Mouse (Mus musculus): Measurements from ENCODE around the gene Klc1. TPM values are rescaled to one million over a fixed set of nuclear protein-coding genes. Genes with fewer than 3 reads are reported as not detected.
"Not testable (repeated sequence)": the region's sequence is repeated elsewhere in the genome, so short reads cannot be mapped to it uniquely, and the experiment has no call there.

The Klc1 gene
- 10 to 100 TPM; 59.9 to 68.0 TPM for total RNA-seq (2021)
- long read RNA-seq, experiment 1, transcript Klc1-204 (16 exons, 2,268 nt), result major isoform, 7 of 34 reads
- long read RNA-seq, experiment 1, partial matches to known transcripts, result 7 of 34 reads
- long read RNA-seq, experiment 1, other reads (novel, unspliced or antisense), result 13 of 34 reads
- long read RNA-seq, experiment 2, transcript Klc1-204 (16 exons, 2,268 nt), result minor isoform, 5 of 41 reads
- long read RNA-seq, experiment 2, transcript Klc1-201 (16 exons, 2,504 nt), result major isoform, 10 of 41 reads
- long read RNA-seq, experiment 2, partial matches to known transcripts, result 5 of 41 reads
- long read RNA-seq, experiment 2, other reads (novel, unspliced or antisense), result 17 of 41 reads

DNA sequence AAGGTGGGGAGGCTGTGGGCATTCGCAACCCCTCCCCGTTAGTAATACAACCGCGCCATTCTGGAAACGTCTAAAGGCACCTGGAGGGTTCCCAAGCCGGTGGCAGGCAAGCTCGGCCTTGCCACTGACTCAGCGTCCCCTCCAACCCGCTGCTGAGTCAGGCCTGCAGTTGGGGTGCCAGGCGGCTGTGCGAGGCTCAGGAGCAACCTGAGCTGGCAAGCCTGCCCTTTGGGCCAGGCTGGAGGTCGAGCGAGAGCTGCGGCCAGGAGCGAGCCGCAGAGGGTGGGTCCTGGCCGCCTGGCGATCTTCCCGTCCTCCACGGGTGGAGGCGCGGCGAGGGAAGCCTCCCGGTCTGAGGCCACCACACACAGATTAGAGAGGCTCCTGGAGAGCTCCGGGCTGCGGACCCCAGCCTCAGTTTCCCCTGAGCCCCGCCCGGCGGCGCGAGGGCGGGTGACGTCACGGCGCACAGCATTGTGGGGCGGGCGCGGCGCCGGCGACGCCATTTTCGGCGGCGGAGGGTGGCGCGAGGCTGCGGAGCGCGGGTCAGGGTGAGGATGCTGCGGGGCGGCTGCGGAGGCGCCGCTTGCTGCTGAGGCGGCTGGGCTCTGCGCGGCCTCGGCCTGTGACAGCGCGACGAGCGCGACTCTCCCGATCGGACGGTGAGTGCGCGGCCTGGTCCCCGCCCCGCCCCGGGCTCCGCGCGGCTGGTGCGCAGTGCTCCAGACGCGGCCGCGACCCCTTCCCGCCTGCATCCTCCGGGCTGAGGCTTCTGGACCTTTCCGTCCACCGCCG is at the start of gene Klc1:
Gene Klc1 (plus strand): TSS at position 469 of the 795 bp plus-strand sequence.
- peak; percentile 69 for DNase-seq

DNA sequence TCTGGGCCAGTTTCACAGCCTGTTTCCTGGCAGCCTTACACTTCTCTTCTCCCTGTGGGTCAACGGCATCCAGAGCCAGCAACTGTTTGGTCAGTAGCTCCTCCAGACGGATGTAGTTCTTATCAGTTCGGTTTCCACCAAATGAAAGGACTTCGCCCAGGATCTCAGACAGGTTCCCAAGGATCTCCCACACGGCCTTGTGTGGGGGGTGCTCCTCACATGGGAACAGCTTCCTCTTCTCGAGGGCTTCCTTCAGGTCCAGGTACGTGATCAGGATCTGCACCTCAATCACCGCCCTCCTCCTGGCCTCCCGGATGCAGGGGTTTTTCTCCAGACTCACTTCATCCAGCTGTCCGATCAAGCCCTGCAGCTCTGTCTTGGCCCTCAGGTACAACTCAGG is 48.6 kb upstream of the Klc1 start:
- no peak for DNase-seq

DNA sequence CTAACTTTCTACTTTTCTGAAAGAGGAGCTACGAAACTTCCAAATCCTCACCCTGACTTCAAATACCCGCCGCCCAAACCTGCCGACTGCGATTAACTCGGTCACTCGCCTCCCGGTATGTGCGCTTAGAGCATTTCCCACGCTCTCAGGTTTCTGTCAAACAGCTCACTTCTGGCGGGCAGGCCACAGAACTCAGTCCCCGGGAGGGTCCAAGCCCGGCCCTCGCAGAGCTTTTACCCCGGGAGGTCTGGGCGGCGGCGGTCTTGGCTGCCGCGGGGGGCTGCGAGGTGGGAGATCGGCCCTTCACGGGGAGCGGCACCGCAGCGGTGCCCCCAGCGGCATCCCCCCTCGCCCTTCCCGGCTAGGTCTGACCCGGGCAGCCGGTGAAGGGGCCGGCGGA is 46.2 kb upstream of the Klc1 start:
- DNase-seq, result peak; percentile 20

DNA sequence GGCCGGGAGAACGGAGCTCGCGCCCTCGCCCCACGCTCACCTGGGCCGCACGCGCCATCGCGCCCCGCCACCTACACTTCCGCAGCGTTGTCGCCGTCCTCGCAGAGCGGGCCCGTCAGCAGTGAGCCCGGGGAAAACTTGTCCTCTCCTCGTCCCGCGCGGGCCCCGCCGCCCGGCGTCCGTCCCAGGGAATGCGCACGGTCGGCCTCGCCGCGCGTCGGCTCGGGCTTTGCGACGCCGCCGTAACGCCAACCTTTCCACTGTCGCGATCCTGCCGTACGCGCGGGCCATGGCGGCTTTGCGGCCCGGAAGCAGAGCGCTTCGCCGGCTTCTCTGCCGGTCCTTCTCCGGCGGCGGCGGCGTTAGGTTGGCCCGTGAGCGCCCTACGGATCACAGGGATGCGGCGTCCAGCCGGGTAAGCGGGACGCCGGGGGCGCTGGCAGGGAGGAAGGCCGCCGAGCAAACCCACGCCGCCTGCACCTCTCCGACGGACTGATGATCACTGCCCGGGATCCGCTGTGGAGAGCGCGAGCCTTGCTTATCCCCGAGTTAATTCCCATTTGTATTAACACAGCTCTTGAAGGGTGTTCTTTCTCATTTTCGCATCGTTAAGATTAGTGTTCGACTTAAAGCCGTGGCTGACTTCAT is 45.5 kb upstream of the Klc1 start, which contains the start of the genes Bag5 and Apopt1:
Gene Bag5 (minus strand): TSS at position 254 of the 648 bp plus-strand sequence.
Gene Apopt1 (plus strand): TSS at position 258 of the 648 bp plus-strand sequence.
- peak; percentile 93 for DNase-seq

DNA sequence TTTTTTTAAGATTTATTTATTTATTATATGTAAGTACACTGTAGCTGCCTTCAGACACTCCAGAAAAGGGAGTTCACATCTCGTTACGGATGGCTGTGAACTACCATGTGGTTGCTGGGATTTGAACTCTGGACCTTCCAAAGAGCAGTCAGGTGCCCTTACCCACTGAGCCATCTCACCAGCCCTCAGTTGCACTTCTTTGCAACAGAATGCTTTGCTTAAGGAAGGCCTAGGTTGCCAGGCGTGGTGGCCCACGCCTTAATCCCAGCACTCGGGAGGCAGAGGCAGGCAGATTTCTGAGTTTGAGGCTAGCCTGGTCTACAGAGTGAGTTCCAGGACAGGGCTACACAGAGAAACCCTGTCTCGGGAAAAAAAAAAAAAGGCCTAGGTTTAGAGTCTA is 44.8 kb upstream of the Klc1 start:
- DNase-seq, result not testable (repeated sequence)

DNA sequence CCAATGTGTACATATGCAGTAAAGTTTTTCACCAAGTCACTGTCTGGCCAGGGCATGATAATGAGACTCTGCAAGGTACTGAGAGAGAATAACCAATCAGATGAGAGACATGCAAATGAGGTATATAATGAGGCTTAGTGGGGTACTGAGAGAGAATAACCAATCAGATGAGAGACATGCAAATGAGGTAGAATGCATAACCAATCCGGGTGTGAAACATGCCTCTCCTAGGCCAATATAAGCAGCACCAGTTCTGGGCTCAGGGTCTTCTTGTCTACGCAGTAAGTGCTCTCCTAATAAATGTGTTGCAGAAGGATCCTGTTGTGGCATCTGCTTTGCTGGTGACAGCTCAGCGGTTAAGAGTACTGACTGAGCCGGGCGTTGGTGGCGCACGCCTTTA is 42.1 kb upstream of the Klc1 start:
- DNase-seq, result no peak

DNA sequence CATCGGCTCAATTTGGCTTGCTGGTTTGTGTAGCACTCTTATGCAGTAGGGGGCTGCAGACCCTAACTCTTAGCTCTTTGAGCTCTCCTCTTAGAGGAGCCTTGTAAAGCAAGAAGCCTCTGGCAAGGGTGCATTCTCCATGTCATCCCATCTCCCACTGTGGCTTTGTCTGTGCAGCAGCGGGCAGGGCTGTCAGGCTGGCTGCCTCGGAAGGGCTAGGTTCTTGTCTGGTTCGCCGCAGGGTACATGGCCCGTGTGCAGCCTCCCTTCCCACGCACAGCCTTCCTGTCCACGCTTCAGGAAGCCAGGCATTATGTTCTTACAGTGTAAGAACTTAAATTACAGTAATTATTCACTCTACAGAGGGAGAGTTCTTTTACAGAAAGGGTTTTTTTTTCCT is 40.0 kb upstream of the Klc1 start:
- DNase-seq, result peak; percentile 12

DNA sequence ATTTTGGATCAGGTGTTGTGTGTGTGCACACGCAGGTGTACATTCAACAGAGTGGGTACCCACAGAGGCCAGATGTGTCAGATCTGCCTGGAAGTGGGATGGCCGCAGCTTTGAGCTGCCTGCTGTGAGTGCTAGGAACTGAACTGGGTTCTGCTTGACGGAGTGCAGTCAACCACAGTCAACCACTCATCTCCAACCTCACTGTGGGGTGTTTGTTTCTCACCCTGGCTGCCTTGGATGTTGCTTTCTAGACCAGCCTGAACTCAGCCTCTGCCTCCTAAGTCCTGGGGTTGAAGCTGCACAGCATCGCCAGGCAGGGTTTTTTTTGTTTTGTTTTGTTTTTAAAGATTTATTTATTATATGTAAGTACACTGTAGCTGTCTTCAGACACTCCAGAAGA is 38.4 kb upstream of the Klc1 start:
- peak; percentile 4 for DNase-seq

DNA sequence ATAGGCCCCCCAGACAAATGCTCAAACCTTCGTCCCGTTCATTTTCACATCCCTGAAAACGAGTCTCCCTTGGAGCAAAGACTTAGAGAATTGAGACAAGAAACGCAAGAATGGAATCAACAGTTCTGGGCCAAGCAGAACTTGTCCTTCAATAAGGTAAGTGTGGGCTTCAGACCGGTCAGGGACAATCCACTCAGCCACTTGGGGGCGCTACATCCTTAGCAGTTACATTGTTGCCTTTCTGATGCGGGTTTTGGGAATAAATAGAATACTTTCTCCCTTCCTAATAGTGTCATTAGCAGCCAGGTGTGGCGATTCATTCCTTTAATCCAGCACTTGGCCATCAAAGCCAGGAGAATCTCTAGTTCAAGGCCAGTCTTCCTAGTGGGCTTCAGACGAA is 36.0 kb upstream of the Klc1 start:
- DNase-seq, result peak; percentile 5

DNA sequence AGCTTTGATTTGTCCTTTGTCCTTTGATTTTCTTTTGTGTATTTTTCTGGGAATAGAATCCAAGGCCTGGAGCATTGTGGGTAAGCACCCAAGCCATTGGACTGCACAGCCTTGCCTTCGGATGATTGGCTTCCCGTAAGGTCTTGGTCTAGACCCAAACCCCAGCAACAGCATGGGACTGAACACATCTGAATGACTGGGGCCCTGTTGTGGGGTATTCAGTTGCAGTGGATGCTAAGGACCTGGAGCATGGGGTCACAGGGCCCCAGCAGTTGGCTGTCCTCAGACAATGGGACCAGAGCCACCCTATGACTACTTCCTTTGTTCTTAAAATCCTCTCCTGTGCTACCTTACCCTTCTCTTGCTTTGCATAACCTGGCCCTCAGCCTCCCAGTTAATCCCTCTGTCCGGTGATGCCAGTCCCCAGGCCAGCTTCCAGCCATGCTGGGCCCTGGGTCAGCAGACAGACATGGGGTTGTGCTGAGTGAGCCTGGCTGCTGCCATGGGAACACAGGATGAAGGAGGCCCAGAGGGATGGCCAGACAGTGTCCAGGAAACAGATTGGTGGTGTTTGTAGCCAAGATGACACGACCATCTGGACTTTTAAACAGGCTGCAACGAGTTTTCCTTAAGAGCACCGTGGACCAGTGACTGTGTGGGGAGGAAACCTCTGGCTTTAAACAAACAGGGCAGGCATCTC is 33.9 kb upstream of the Klc1 start:
- peak; percentile 80 for DNase-seq

DNA sequence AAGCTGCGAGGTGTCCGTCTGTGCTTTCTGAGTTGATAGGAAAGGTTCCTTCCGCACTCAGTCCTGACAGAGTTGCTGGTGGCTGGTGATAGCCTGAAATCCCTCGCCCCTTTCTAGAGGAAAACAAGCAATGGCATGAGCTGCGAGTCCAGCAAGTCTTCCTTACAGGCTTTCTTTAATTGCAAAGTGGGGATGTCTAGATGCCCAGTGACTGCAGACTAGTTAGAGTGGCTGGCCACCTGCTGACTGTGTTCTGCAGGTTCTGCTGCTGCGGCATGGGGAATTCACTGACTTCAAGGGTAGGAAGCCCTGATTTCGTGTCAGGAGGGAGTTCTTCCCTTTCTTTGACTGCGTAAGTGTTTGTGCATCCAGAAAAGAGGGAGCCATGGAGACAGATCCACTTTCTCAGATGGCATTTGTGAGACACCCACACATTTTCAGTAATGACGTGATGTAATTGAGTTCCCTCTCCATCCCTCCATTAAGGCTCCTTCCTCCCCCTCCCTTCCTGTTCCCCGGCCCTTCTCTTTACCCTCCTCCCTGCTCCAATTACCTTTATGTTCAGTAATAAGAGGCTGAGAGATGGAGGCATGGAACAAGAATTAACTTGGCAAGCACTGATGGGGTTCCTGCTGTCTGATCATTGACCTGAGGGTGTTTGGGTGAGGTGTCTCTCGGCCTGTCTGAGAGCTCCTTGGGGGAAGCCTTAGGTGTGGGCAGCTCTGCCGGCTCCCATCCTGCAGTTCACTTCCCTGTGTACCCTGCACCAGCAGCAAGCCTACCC is 33.1 kb upstream of the Klc1 start:
- peak; percentile 7 for DNase-seq

DNA sequence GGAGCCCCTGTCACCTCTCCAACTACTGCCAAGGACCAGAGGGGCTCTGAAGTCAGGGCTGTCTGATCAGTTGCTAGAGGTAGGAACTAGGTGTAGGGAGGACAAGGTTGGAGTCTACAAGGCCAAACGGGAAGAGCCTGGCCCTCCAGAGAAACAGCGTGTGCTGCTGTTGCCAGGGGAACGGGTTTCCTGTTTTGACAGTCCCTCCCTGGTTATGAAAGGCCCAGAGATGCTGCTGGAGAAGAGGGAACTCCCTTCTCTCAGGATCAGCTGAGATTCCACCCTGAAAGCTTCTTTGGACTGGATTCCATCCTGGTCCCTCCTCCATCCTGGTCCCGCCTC is 32.6 kb upstream of the Klc1 start:
- DNase-seq, result peak; percentile 73

DNA sequence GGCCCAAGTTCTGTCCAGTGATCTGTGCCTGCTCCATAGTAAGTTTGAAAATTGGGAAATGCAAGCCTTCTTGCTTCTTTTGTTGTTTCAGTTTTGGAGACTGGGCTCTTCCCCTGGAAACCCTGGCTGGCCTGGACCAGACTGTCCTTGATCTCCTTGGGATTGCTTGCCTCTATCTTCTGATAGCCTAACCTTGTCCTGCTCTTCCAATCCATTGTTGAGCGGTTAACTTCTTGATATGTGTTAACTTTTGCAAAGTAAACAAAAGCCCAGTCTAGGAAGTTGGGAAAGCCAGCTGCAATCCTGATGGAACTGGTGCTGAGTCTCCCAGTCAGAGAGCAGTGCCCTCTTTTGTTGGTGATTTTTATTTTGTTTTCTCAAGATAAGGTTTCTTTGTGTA is 30.7 kb upstream of the Klc1 start:
- no peak for DNase-seq

DNA sequence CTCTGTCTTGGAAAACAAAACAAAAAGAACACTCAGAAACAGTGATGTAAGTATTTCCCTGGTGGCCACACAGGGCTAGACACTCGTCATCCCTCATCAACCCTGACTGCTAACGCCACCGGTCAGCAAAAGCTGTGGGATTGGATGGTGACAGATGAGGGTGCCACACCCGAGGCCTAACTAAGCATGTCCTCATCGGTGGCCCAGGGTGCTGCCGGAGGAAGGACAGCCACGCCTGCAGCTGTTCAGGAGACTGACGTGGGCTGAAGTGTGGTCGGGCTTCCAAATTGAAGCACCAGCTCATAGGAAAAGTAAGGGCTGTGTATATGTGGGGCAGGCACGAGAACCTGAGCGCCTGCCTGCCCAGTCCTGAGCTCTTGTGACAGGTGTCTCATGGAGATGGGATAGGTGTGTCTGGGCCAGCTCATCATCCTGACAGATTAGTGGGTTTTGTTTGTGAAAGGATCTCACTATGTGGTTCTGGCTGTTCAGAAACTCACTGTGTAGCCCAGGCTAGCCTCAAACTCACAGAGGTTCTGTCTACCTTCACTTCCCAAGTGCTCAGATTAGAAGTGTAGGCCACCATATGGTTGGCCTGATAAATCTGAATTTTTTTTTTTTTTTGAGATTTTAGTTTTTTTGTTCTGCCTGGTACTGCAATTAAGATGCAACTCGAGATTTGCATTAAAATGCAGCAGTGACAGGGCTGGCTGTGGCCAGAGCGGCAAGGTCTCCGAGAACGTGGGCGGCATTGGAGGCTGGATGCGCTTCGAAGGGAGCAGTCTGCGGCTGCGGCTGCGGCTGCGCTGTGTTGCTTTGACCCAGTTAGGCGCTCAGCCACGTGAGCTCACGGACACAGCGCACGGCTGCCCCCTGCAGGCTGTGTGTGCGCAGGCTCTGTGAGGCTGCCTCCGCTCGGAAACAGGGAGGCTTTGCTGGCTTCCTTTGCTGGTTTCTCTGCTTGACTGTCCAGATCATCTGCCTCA is 26.5 kb upstream of the Klc1 start:
- peak; percentile 84 for DNase-seq

DNA sequence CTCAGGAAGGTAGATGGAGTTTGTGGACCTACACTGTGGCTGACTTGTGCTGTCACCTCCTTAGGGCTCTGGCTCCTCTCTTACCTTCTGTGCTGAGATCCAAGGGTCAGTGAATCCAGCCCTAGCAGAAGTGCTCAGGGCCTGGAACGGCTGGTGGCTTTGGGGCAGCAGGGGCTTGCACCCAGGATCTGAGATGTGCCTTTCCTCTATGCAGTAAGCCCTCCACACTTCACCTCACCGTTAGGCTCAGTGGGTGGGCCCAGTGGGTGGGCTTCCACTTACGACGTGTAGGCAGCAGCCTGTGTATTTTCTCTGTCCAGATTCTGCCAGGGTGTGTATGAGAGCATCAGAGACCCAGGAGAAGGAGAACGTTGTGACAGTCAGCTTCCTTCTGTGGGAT is 25.7 kb upstream of the Klc1 start:
- no peak for DNase-seq

DNA sequence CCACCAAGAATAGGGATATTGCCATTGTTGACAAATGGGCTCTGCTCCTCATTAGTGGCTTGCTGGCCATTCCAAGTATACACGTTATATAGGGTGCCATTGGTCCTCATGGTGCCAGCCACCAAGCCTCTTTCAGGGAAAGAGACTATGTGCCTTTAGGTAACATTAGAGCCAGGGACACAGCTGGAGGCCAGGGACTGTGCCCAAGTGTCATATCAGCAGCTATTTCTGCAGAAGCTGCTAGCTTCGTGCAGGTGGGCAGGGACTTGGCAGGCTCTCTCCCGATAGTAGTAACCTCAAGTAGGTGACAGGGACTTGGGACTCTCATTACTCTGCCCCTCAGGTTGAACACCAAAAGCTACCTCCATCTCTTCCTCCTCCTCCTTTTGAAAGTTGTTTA is 23.7 kb upstream of the Klc1 start:
- no peak for DNase-seq

DNA sequence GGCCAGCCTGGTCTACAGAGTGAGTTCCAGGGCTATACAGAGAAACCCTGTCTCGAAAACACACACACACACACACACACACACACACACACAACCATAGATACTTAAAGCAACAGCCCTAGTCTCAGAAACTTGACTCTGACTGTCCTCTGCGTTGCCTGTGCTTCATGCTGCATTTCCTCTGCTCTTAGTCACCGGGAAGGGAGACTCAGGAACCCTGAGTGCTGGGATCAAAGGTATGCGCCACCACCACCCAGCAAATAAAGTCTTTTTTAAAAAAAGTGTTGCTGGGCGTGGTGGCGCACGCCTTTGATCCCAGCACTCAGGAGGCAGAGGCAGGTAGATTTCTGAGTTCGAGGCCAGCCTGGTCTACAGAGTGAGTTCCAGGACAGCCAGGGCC is 22.0 kb upstream of the Klc1 start:
- DNase-seq, result not testable (repeated sequence)

DNA sequence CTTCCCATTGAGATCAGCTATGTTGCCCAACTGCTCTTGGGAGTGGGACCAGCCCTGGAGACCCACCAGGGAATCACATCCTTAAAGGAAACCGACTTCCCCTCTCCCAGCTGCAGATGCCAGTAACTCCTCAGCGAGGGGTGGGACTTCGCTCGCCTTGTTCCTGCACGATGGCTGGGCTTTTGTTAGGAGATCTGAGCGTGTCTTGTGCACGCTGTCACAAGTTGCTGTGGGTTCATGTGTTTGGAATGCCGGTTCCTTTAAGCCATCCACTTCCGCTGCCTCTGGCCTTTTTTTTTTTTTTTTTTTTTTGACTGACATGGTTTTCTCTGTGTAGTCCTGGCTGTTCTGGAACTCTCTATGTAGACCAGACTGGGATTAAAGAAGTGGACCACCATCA is 21.3 kb upstream of the Klc1 start:
- DNase-seq, result no peak

DNA sequence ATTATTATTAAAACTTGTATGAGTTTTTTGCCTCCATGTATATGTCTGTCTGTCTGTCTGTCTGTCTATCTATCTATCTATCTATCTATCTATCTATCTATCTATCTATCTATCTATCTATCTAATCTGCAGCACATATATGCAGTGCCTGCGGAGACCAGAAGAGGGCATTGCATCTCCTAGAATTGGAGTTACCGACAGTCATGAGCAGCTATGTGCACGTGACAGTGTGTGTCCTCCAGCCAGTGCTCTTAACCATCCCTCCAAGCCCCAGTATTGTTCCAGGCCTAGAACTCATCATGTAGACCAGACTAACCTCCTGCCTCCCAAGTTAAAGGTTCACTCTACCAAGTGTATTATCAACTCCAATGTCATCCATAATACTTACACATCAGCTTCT is 19.9 kb upstream of the Klc1 start:
- DNase-seq, result no peak

DNA sequence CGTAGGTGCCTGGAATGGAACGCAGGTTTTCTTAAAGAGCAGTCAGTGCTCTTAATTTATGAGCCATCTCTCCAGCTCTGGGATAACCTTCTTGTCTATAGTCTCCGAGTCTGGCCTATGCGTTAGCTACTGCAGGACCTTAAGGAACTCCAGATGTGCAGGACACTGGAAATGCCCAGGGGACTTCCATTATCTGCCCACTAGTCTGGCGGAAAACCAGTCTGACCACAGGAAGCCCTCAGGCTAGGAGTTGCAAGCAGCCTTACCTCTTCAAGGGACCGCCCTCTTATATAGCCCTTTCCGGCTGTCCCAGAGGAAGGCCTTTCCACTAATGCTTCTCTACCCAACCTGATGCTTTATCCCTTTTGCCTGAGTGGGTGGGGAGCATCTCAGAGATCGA is 17.3 kb upstream of the Klc1 start:
- DNase-seq, result no peak

Measured in gastrocnemius, postnatal 25 days (tissue).